Mouse (Mus musculus): ENCODE data around the gene Zfp617.

GRCm38 (mm10) chr8:71961796-71962195 lies 53.4 kb downstream of the Zfp617 start:
- TF ChIP-seq CTCF (IDR thresholded peaks at IDR 0.05; ENCODE audit: borderline replicate concordance, extremely low read depth, insufficient read depth, insufficient read length): no peak
- no peak for TF ChIP-seq POLR2A (IDR thresholded peaks at IDR 0.05; ENCODE audit: borderline replicate concordance, extremely low read depth, insufficient read depth, insufficient read length, poor library complexity, severe bottlenecking)

Measured in brain, embryonic 14.5 days (tissue).